Mouse (Mus musculus) heart, postnatal 0 days (tissue): ENCODE measurements around the gene Ripor2.

Experiments used
- CTCF ChIP-seq: IDR thresholded peaks from 2 replicates; pipeline ENCODE4 v1.5.1; 2016; ENCODE audit warnings: antibody characterized with exemption, control low read depth, low read depth
- EP300 ChIP-seq: IDR thresholded peaks from 2 replicates; pipeline ENCODE4 v1.6.1; 2016; ENCODE audit warnings: antibody characterized with exemption, low read depth

GRCm38 (mm10) chr13:24628192-24628591 is 46.2 kb downstream of the Ripor2 start:
- TF ChIP-seq CTCF: no peak
- no peak for TF ChIP-seq EP300
